Mouse (Mus musculus): ENCODE measurements around the gene Pitx2. TPM values are rescaled to one million over a fixed set of nuclear protein-coding genes. Genes with fewer than 3 reads are reported as not detected.

Pitx2 gene
- polyA plus RNA-seq, 1 experiment from 2014 or later = 62.5 TPM

- Histone ChIP-seq H3K36me3 (no peaks in the 10 kb centered on the region), H3K9me3 (no peaks in the 10 kb centered on the region), H3K4me2 (peak overlapping the region; percentile 89), H3K27ac (no peak overlapping the region), H3K27me3 (peaks cover 99% of the 10 kb centered on the region), H3K4me1 (peaks cover 15% of the 10 kb centered on the region), H3K9ac (no peak overlapping the region), H3K4me3 (0 out of 2 replicates have a peak overlapping the region, but pooled peaks have one; percentile 53)
- WGBS = 3% methylated on average over 11 of the region's 11 CpGs
- no peak for ATAC-seq (ENCODE audit: insufficient number of reproducible peaks, insufficient read depth, low FRiP score, low TSS enrichment, low read depth)
These were observed 13.1 kb downstream of the Pitx2 start for GRCm38 (mm10) chr3:129212807-129213206.

GRCm38 (mm10) chr3:129213633-129214145 is 14.0 kb downstream of the Pitx2 start:
- Histone ChIP-seq H3K4me2 (peak overlapping the region; percentile 89), H3K9ac (peak overlapping the region; percentile 68), H3K4me3 (peak overlapping the region; percentile 53), H3K9me3 (no peaks in the 10 kb centered on the region), H3K27ac (peak overlapping the region; percentile 44; the same call in 1 of the 2 replicates), H3K27me3 (peaks cover 99% of the 10 kb centered on the region), H3K4me1 (peaks cover 19% of the 10 kb centered on the region), H3K36me3 (no peaks in the 10 kb centered on the region)
- under 1% methylated on average over 39 of the region's 39 CpGs for WGBS
- peak; percentile 93 for ATAC-seq (ENCODE audit: insufficient number of reproducible peaks, insufficient read depth, low FRiP score, low TSS enrichment, low read depth)

GRCm38 (mm10) chr3:129214146-129214665 is 14.5 kb downstream of the Pitx2 start:
- H3K27ac ChIP-seq = peak overlapping the region; percentile 44; the same call in 1 of the 2 replicates
- peak overlapping the region; percentile 89 for H3K4me2 ChIP-seq
- peaks cover 20% of the 10 kb centered on the region for H3K4me1 ChIP-seq
- WGBS = under 1% methylated on average over 34 of the region's 34 CpGs
- H3K27me3 ChIP-seq = peaks cover 97% of the 10 kb centered on the region
- peak overlapping the region; percentile 53 for H3K4me3 ChIP-seq
- ATAC-seq (ENCODE audit: insufficient number of reproducible peaks, insufficient read depth, low FRiP score, low TSS enrichment, low read depth) = no peak; the same call in 1 of the 2 replicates
- peak overlapping the region; percentile 68 for H3K9ac ChIP-seq
- no peaks in the 10 kb centered on the region for H3K9me3 ChIP-seq
- H3K36me3 ChIP-seq = no peaks in the 10 kb centered on the region

GRCm38 (mm10) chr3:129214666-129215161 is 15.0 kb downstream of the Pitx2 start:
- peak overlapping the region; percentile 89 for H3K4me2 ChIP-seq
- no peaks in the 10 kb centered on the region for H3K36me3 ChIP-seq
- no peak for ATAC-seq (ENCODE audit: insufficient number of reproducible peaks, insufficient read depth, low FRiP score, low TSS enrichment, low read depth)
- H3K27ac ChIP-seq = peak overlapping the region; percentile 44; the same call in 1 of the 2 replicates
- WGBS = under 1% methylated on average over 31 of the region's 31 CpGs
- H3K9me3 ChIP-seq = no peaks in the 10 kb centered on the region
- H3K4me3 ChIP-seq = peak overlapping the region; percentile 53
- peaks cover 97% of the 10 kb centered on the region for H3K27me3 ChIP-seq
- H3K4me1 ChIP-seq = peaks cover 20% of the 10 kb centered on the region
- H3K9ac ChIP-seq = peak overlapping the region; percentile 68

GRCm38 (mm10) chr3:129215241-129215750 is 15.6 kb downstream of the Pitx2 start:
- H3K27me3 ChIP-seq = peaks cover 97% of the 10 kb centered on the region
- peak overlapping the region; percentile 68 for H3K9ac ChIP-seq
- WGBS = 2% methylated on average over 26 of the region's 26 CpGs
- no peaks in the 10 kb centered on the region for H3K36me3 ChIP-seq
- ATAC-seq (ENCODE audit: insufficient number of reproducible peaks, insufficient read depth, low FRiP score, low TSS enrichment, low read depth) = no peak
- H3K4me3 ChIP-seq = peak overlapping the region; percentile 53
- H3K4me2 ChIP-seq = peak overlapping the region; percentile 89
- H3K9me3 ChIP-seq = no peaks in the 10 kb centered on the region
- peaks cover 20% of the 10 kb centered on the region for H3K4me1 ChIP-seq
- H3K27ac ChIP-seq = peak overlapping the region; percentile 44

GRCm38 (mm10) chr3:129215751-129216331 is 16.2 kb downstream of the Pitx2 start:
- Histone ChIP-seq H3K36me3 (no peaks in the 10 kb centered on the region), H3K27ac (peak overlapping the region; percentile 44), H3K27me3 (peaks cover 94% of the 10 kb centered on the region), H3K4me1 (peaks cover 20% of the 10 kb centered on the region), H3K4me2 (peak overlapping the region; percentile 89), H3K9ac (peak overlapping the region; percentile 68), H3K9me3 (no peaks in the 10 kb centered on the region), H3K4me3 (peak overlapping the region; percentile 53)
- ATAC-seq (ENCODE audit: insufficient number of reproducible peaks, insufficient read depth, low FRiP score, low TSS enrichment, low read depth) = no peak
- 8% methylated on average over 35 of the region's 35 CpGs for WGBS

- H3K4me3 ChIP-seq = peak overlapping the region; percentile 53
- H3K9me3 ChIP-seq = no peaks in the 10 kb centered on the region
- no peak for ATAC-seq (ENCODE audit: insufficient number of reproducible peaks, insufficient read depth, low FRiP score, low TSS enrichment, low read depth)
- peak overlapping the region; percentile 89 for H3K4me2 ChIP-seq
- H3K9ac ChIP-seq = peak overlapping the region; percentile 68
- WGBS = 7% methylated on average over 9 of the region's 9 CpGs
- H3K27me3 ChIP-seq = peaks cover 94% of the 10 kb centered on the region
- H3K4me1 ChIP-seq = peaks cover 20% of the 10 kb centered on the region
- no peak overlapping the region; the same call in 1 of the 2 replicates for H3K27ac ChIP-seq
- no peaks in the 10 kb centered on the region for H3K36me3 ChIP-seq
These were observed 16.8 kb downstream of the Pitx2 start for GRCm38 (mm10) chr3:129216491-129216890.

GRCm38 (mm10) chr3:129216911-129217561 is 17.4 kb downstream of the Pitx2 start:
- Histone ChIP-seq H3K4me1 (peaks cover 20% of the 10 kb centered on the region), H3K9ac (peak overlapping the region; percentile 68), H3K27me3 (peaks cover 94% of the 10 kb centered on the region), H3K4me3 (peak overlapping the region; percentile 53), H3K27ac (no peak overlapping the region; the same call in 1 of the 2 replicates), H3K9me3 (no peaks in the 10 kb centered on the region), H3K4me2 (peak overlapping the region; percentile 89), H3K36me3 (no peaks in the 10 kb centered on the region)
- ATAC-seq (ENCODE audit: insufficient number of reproducible peaks, insufficient read depth, low FRiP score, low TSS enrichment, low read depth) = no peak
- 4% methylated on average over 34 of the region's 34 CpGs for WGBS

- Histone ChIP-seq H3K27me3 (peaks cover 94% of the 10 kb centered on the region), H3K36me3 (no peaks in the 10 kb centered on the region), H3K9ac (peak overlapping the region; percentile 68), H3K4me1 (peaks cover 20% of the 10 kb centered on the region), H3K4me2 (peak overlapping the region; percentile 89), H3K27ac (no peak overlapping the region), H3K9me3 (no peaks in the 10 kb centered on the region), H3K4me3 (peak overlapping the region; percentile 53)
- WGBS = 6% methylated on average over 12 of the region's 12 CpGs
- no peak for ATAC-seq (ENCODE audit: insufficient number of reproducible peaks, insufficient read depth, low FRiP score, low TSS enrichment, low read depth)
These were observed 18.2 kb downstream of the Pitx2 start for GRCm38 (mm10) chr3:129217862-129218370.

- Histone ChIP-seq H3K9ac (peak overlapping the region; percentile 68), H3K36me3 (no peaks in the 10 kb centered on the region), H3K27me3 (peaks cover 94% of the 10 kb centered on the region), H3K4me2 (peak overlapping the region; percentile 89), H3K4me1 (peaks cover 19% of the 10 kb centered on the region), H3K27ac (no peak overlapping the region), H3K4me3 (peak overlapping the region; percentile 53), H3K9me3 (no peaks in the 10 kb centered on the region)
- no peak for ATAC-seq (ENCODE audit: insufficient number of reproducible peaks, insufficient read depth, low FRiP score, low TSS enrichment, low read depth)
- WGBS = 5% methylated on average over 41 of the region's 41 CpGs
These were observed 18.8 kb downstream of the Pitx2 start for GRCm38 (mm10) chr3:129218371-129218921.

GRCm38 (mm10) chr3:129220086-129220670 is 20.5 kb downstream of the Pitx2 start:
- Histone ChIP-seq H3K4me2 (no peak overlapping the region), H3K4me3 (no peak overlapping the region)

More at GRCm38 (mm10) chr3:129220086-129220670, 20.5 kb downstream of the Pitx2 start:
- no peak for ATAC-seq (ENCODE audit: insufficient number of reproducible peaks, insufficient read depth, low FRiP score, low TSS enrichment, low read depth)
- no peaks in the 10 kb centered on the region for H3K36me3 ChIP-seq
- no peaks in the 10 kb centered on the region for H3K9me3 ChIP-seq
- peaks cover 16% of the 10 kb centered on the region for H3K4me1 ChIP-seq
- no peak overlapping the region for H3K9ac ChIP-seq
- H3K27ac ChIP-seq = no peak overlapping the region
- 8% methylated on average over 7 of the region's 7 CpGs for WGBS
- peaks cover 94% of the 10 kb centered on the region for H3K27me3 ChIP-seq

Data from embryonic facial prominence, embryonic 13.5 days (tissue).